Mouse (Mus musculus): ENCODE results near the gene Ssr2. TPM values are rescaled to one million over a fixed set of nuclear protein-coding genes. Genes with fewer than 3 reads are reported as not detected.

Gene Ssr2
- polyA plus RNA-seq, 1 experiment, result 294 TPM

- no peak overlapping the region for H3K4me2 ChIP-seq (ENCODE audit: low read depth)
- TF ChIP-seq SRF (IDR thresholded peaks at IDR 0.05; ENCODE audit: control insufficient read depth, insufficient read length, low read depth) (no peak), CEBPB (IDR thresholded peaks at IDR 0.05; ENCODE audit: insufficient read depth, poor library complexity, severe bottlenecking) (no peak), MYOG (IDR thresholded peaks at IDR 0.05; ENCODE audit: control insufficient read depth in 1 of 3, insufficient read depth in 1 of 3, insufficient read length in 2 of 3, low read depth in 2 of 3) (no peak), TCF3 (IDR thresholded peaks at IDR 0.05; ENCODE audit: insufficient read length, low read depth) (no peak), MAX (IDR thresholded peaks at IDR 0.05; ENCODE audit: low read depth) (no peak), POLR2A (IDR thresholded peaks at IDR 0.05; ENCODE audit: insufficient read length, low read depth) (no peak), REST (IDR thresholded peaks at IDR 0.05; ENCODE audit: insufficient read depth, insufficient read length) (no peak), E2F4 (IDR thresholded peaks at IDR 0.05; ENCODE audit: insufficient read depth) (no peak), TCF12 (IDR thresholded peaks at IDR 0.05; ENCODE audit: insufficient read depth, poor library complexity, severe bottlenecking) (no peak), POLR2AphosphoS2 (IDR thresholded peaks at IDR 0.05; ENCODE audit: insufficient read length, low read depth) (no peak), USF1 (IDR thresholded peaks at IDR 0.05; ENCODE audit: low read depth) (no peak)
Observed at GRCm38 (mm10) chr3:88614418-88614817, 38.7 kb downstream of the Ssr2 start.

GRCm38 (mm10) chr3:88615117-88615516 lies 39.4 kb downstream of the Ssr2 start:
- no peak for TF ChIP-seq CEBPB (IDR thresholded peaks at IDR 0.05; ENCODE audit: insufficient read depth, poor library complexity, severe bottlenecking)
- TF ChIP-seq TCF12 (IDR thresholded peaks at IDR 0.05; ENCODE audit: insufficient read depth, poor library complexity, severe bottlenecking), result no peak
- peak in 1 of 3 experiments; percentile 28 for TF ChIP-seq MYOD1 (IDR thresholded peaks at IDR 0.05; ENCODE audit: control insufficient read depth in 1 of 3, insufficient read length in 2 of 3, low read depth in 2 of 3)
- TF ChIP-seq MYOG (IDR thresholded peaks at IDR 0.05; ENCODE audit: control insufficient read depth in 1 of 3, insufficient read depth in 1 of 3, insufficient read length in 2 of 3, low read depth in 2 of 3), result peak in 1 of 3 experiments; percentile 77
- no peak for TF ChIP-seq TCF3 (IDR thresholded peaks at IDR 0.05; ENCODE audit: insufficient read length, low read depth)
- H3K4me2 ChIP-seq (ENCODE audit: low read depth), result peak overlapping the region; percentile 83
- H3K79me2 ChIP-seq (ENCODE audit: control insufficient read depth, insufficient read depth), result peaks cover 40% of the 10 kb centered on the region
- H3K27me3 ChIP-seq (ENCODE audit: control insufficient read depth, insufficient read depth, insufficient read length), result no peaks in the 10 kb centered on the region
- peaks cover 17% of the 10 kb centered on the region for H3K36me3 ChIP-seq (ENCODE audit: control insufficient read depth, insufficient read depth)
- no peak overlapping the region for H3ac ChIP-seq (ENCODE audit: control insufficient read depth, insufficient read length)
- peak overlapping the region; percentile 94 for H3K4me3 ChIP-seq

More at GRCm38 (mm10) chr3:88614418-88614817, 38.7 kb downstream of the Ssr2 start:
- Histone ChIP-seq H3ac (ENCODE audit: control insufficient read depth, insufficient read length) (no peak overlapping the region), H3K27me3 (ENCODE audit: control insufficient read depth, insufficient read depth, insufficient read length) (no peaks in the 10 kb centered on the region), H3K36me3 (ENCODE audit: control insufficient read depth, insufficient read depth) (peaks cover 17% of the 10 kb centered on the region), H3K79me2 (ENCODE audit: control insufficient read depth, insufficient read depth) (peaks cover 33% of the 10 kb centered on the region), H3K4me3 (no peak overlapping the region)

GRCm38 (mm10) chr3:88615902-88616391 lies 40.3 kb downstream of the Ssr2 start:
- peaks cover 48% of the 10 kb centered on the region for H3K79me2 ChIP-seq (ENCODE audit: control insufficient read depth, insufficient read depth)
- peaks cover 17% of the 10 kb centered on the region for H3K36me3 ChIP-seq (ENCODE audit: control insufficient read depth, insufficient read depth)
- H3ac ChIP-seq (ENCODE audit: control insufficient read depth, insufficient read length), result peak overlapping the region; percentile 65
- H3K4me2 ChIP-seq (ENCODE audit: low read depth), result peak overlapping the region; percentile 98
- no peak for TF ChIP-seq MAX (IDR thresholded peaks at IDR 0.05; ENCODE audit: low read depth)
- TF ChIP-seq POLR2A (IDR thresholded peaks at IDR 0.05; ENCODE audit: insufficient read length, low read depth), result peak; percentile 31
- TF ChIP-seq MYOG (IDR thresholded peaks at IDR 0.05; ENCODE audit: control insufficient read depth in 1 of 3, insufficient read depth in 1 of 3, insufficient read length in 2 of 3, low read depth in 2 of 3), result peak in 1 of 3 experiments; percentile 74
- TF ChIP-seq REST (IDR thresholded peaks at IDR 0.05; ENCODE audit: insufficient read depth, insufficient read length), result no peak
- TF ChIP-seq E2F4 (IDR thresholded peaks at IDR 0.05; ENCODE audit: insufficient read depth), result no peak
- TF ChIP-seq POLR2AphosphoS2 (IDR thresholded peaks at IDR 0.05; ENCODE audit: insufficient read length, low read depth), result no peak
- no peak for TF ChIP-seq USF1 (IDR thresholded peaks at IDR 0.05; ENCODE audit: low read depth)
- TF ChIP-seq TCF12 (IDR thresholded peaks at IDR 0.05; ENCODE audit: insufficient read depth, poor library complexity, severe bottlenecking), result peak; percentile 44
- TF ChIP-seq TCF3 (IDR thresholded peaks at IDR 0.05; ENCODE audit: insufficient read length, low read depth), result no peak
- TF ChIP-seq MYOD1 (IDR thresholded peaks at IDR 0.05; ENCODE audit: control insufficient read depth in 1 of 3, insufficient read length in 2 of 3, low read depth in 2 of 3), result peak; percentile 53 to 89 (median 82)
- no peak for TF ChIP-seq SRF (IDR thresholded peaks at IDR 0.05; ENCODE audit: control insufficient read depth, insufficient read length, low read depth)
- TF ChIP-seq CEBPB (IDR thresholded peaks at IDR 0.05; ENCODE audit: insufficient read depth, poor library complexity, severe bottlenecking), result peak; percentile 99
- H3K4me3 ChIP-seq, result peak overlapping the region; percentile 94
- no peaks in the 10 kb centered on the region for H3K27me3 ChIP-seq (ENCODE audit: control insufficient read depth, insufficient read depth, insufficient read length)

- H3K27me3 ChIP-seq (ENCODE audit: control insufficient read depth, insufficient read depth, insufficient read length), result no peaks in the 10 kb centered on the region
- peak overlapping the region; percentile 98 for H3K4me2 ChIP-seq (ENCODE audit: low read depth)
- H3K4me3 ChIP-seq, result peak overlapping the region; percentile 94
- peaks cover 56% of the 10 kb centered on the region for H3K79me2 ChIP-seq (ENCODE audit: control insufficient read depth, insufficient read depth)
- H3K36me3 ChIP-seq (ENCODE audit: control insufficient read depth, insufficient read depth), result peaks cover 19% of the 10 kb centered on the region
- TF ChIP-seq POLR2AphosphoS2 (IDR thresholded peaks at IDR 0.05; ENCODE audit: insufficient read length, low read depth), result peak; percentile 67
- TF ChIP-seq MAX (IDR thresholded peaks at IDR 0.05; ENCODE audit: low read depth), result peak; percentile 30
- TF ChIP-seq E2F4 (IDR thresholded peaks at IDR 0.05; ENCODE audit: insufficient read depth), result no peak
- TF ChIP-seq POLR2A (IDR thresholded peaks at IDR 0.05; ENCODE audit: insufficient read length, low read depth), result peak; percentile 53
- H3ac ChIP-seq (ENCODE audit: control insufficient read depth, insufficient read length), result peak overlapping the region; percentile 65
Observed at GRCm38 (mm10) chr3:88616951-88617500, 41.4 kb downstream of the Ssr2 start.
